Mouse (Mus musculus): Measurements from ENCODE around the gene Prl6a1. TPM values are rescaled to one million over a fixed set of nuclear protein-coding genes. Genes with fewer than 3 reads are reported as not detected.

The Prl6a1 gene
- polyA plus RNA-seq (2012; rRNA removed; ENCODE audit: low replicate concordance): not detected in 2 replicates

DNA sequence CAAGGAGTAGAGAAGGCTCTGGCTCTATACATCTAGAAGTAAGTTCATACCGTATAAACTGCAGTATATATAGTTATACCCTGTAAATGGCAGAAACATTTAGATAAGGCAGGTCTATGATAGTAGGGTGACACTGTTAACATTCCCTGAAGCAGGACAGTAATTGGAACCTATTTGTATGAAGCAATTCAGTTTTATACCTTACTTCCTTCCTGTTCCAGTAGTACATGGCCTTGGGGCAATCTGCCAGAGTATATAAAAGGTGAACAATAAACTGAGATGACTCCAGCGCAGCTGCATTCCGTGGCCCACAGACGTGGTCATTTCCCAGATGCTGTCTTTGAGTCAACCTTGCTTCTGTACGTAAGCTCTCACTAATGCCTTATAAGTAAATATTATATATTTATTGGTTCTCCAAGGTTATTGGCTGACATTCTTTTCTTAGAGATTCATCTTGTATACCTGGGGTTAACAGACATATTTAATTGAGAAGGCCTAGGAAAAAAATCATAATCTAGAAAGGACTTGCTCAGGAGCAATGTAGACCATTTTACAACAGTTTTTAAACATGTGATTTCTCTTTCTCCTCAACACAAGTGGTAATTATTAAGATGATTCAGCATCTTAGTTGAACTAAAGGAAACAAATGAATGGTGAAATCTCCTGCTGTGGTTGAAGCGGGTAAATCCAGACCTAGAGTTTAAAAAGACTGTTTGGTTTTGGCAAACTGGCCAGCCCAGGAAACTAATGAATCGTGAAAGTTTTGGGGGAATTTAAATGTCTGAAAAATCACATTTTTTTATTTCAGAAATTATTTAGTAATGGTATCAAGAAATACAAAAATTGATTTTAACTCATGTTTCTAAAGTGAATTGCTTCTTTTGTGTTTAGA lies at the start of gene Prl6a1:
Gene Prl6a1, plus strand, starts transcription at position 294 of the 892 bp plus-strand sequence.

GRCm38 (mm10) chr13:27345373-27345772 lies 32.9 kb downstream of the Prl6a1 start, which contains the start of gene Prl8a2:
Prl8a2 (plus strand) TSS chr13:27345673.

Other genes starting within 250 kb of the Prl6a1 start
- gene Prl3d1, start 218.4 kb upstream of the Prl6a1 start, polyA plus RNA-seq (2012; rRNA removed; ENCODE audit: low replicate concordance): not detected in 2 replicates
- not detected in 2 replicates for gene Prl3d2, start 190.9 kb upstream of the Prl6a1 start, polyA plus RNA-seq (2012; rRNA removed; ENCODE audit: low replicate concordance)
- not detected in 2 replicates for gene Prl3d3, start 155.8 kb upstream of the Prl6a1 start, polyA plus RNA-seq (2012; rRNA removed; ENCODE audit: low replicate concordance)
- not detected in 2 replicates for gene Prl3c1, start 116.0 kb upstream of the Prl6a1 start, polyA plus RNA-seq (2012; rRNA removed; ENCODE audit: low replicate concordance)
- gene Prl3b1, start 70.8 kb upstream of the Prl6a1 start, polyA plus RNA-seq (2012; rRNA removed; ENCODE audit: low replicate concordance): not detected in 2 replicates
- gene Prl3a1, start 53.2 kb upstream of the Prl6a1 start, polyA plus RNA-seq (2012; rRNA removed; ENCODE audit: low replicate concordance): not detected in 2 replicates
- gene Prl8a2, start 33.0 kb downstream of the Prl6a1 start, polyA plus RNA-seq (2012; rRNA removed; ENCODE audit: low replicate concordance): not detected in 2 replicates
- gene Prl2b1, start 78.2 kb downstream of the Prl6a1 start, polyA plus RNA-seq (2012; rRNA removed; ENCODE audit: low replicate concordance): not detected in 2 replicates
- not detected in 2 replicates for gene Prl8a6, start 126.1 kb downstream of the Prl6a1 start, polyA plus RNA-seq (2012; rRNA removed; ENCODE audit: low replicate concordance)
- gene Prl8a8, start 200.6 kb downstream of the Prl6a1 start, polyA plus RNA-seq (2012; rRNA removed; ENCODE audit: low replicate concordance): not detected in 2 replicates